Mouse (Mus musculus): ENCODE measurements around the gene Zfp598. TPM values are rescaled to one million over a fixed set of nuclear protein-coding genes. Genes with fewer than 3 reads are reported as not detected.
A peak's percentile ranks its signal among the peaks of the same experiment; 100 is the strongest.

Gene Zfp598
- polyA plus RNA-seq, 1 experiment, result not detected

DNA sequence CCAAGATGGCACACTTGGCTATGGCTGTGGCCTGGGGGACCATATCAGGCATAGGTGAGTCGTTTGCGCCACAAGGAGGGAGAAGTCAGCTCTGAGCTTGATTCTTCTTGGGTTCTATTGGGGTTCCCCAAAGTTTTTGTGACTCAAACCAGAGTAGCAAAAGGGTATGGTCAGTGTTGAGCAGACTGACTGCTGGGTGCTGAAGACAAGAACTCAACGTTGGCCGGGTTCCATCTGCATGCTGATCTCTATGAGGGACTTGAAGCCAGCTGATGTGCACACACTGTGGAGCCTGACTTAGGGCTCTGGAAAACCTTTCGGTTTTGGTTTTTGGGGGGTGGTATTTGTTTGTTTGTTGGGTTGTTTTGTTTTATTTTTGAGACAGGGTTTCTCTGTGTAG is 33.8 kb upstream of the Zfp598 start:
- peak overlapping the region; percentile 86 for H3K27ac ChIP-seq (ENCODE audit: insufficient read depth, low read depth, low read length)
- WGBS, result 91% methylated on average over 5 of the region's 5 CpGs
- TF ChIP-seq CTCF (IDR thresholded peaks at IDR 0.05; ENCODE audit: insufficient read depth, low read depth, low read length) (no peak), POLR2A (IDR thresholded peaks at IDR 0.05; ENCODE audit: insufficient read depth, low read depth, low read length) (no peak)
- no peak overlapping the region for H3K4me3 ChIP-seq (ENCODE audit: insufficient read depth, low read depth, low read length)
- peaks cover 59% of the 10 kb centered on the region for H3K4me1 ChIP-seq (ENCODE audit: control insufficient read depth, insufficient read depth, low read length)

DNA sequence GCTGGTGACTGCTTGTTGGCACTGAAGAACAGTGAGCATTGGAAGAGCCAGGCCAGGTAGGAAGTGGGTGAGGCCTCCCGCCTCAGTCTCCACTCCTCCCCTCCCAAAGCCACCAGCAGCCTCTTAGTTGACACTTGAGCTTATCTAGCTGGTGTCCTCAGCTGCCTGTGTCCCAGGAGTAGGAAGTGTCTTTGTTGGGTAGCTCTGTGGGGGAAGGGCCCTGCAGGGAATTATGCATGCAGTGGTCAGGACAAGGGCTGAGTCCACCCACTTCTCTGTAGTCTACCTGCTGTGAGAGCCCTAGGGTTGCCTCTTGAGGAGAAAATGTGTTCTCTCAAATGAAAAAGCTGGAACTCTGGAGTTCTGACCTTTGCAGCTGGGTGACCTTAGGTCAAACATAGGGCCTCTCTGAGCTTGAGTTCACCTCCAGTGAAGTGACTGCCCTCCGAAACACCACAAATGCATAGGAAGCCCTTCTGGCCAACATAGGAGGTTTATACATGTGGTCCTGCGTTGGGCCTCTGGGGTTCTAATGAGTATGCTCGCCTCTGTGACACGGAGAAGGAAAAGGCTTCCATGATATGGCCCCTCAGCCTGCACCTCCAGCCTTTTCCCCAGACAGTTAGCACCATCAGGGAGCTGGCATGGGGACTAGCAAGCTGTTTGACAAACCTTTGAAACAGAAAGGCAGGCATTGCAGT is 32.6 kb upstream of the Zfp598 start:
- WGBS, result 75% methylated on average over 5 of the region's 5 CpGs
- Histone ChIP-seq H3K4me1 (ENCODE audit: control insufficient read depth, insufficient read depth, low read length) (peaks cover 57% of the 10 kb centered on the region), H3K4me3 (ENCODE audit: insufficient read depth, low read depth, low read length) (no peak overlapping the region), H3K27ac (ENCODE audit: insufficient read depth, low read depth, low read length) (no peak overlapping the region)
- TF ChIP-seq CTCF (IDR thresholded peaks at IDR 0.05; ENCODE audit: insufficient read depth, low read depth, low read length), result no peak
- TF ChIP-seq POLR2A (IDR thresholded peaks at IDR 0.05; ENCODE audit: insufficient read depth, low read depth, low read length), result no peak

DNA sequence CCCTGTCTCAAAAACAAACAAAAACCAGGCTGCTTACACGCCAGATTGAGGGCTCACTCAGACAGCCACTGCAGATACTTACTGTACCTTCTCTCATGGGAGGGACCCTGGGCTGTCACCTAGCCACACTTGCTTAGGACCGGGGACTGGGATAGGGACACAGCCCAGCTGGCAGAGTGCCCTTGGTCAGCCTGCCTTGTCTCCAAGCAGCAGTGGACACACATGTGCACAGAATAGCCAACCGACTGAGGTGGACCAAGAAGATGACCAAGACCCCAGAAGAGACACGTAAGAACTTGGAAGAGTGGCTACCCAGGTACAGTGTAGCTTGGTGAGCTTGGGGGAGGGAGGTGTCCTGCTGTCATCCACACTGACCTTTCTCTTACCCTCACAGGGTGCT is 31.3 kb upstream of the Zfp598 start:
- H3K4me1 ChIP-seq (ENCODE audit: control insufficient read depth, insufficient read depth, low read length), result peaks cover 59% of the 10 kb centered on the region
- no peak overlapping the region for H3K4me3 ChIP-seq (ENCODE audit: insufficient read depth, low read depth, low read length)
- TF ChIP-seq POLR2A (IDR thresholded peaks at IDR 0.05; ENCODE audit: insufficient read depth, low read depth, low read length) (no peak), CTCF (IDR thresholded peaks at IDR 0.05; ENCODE audit: insufficient read depth, low read depth, low read length) (no peak)
- no peak overlapping the region for H3K27ac ChIP-seq (ENCODE audit: insufficient read depth, low read depth, low read length)
- 81% methylated on average over 4 of the region's 4 CpGs for WGBS

- WGBS, result 52% methylated on average over 9 of the region's 9 CpGs
Observed at GRCm38 (mm10) chr17:24638840-24639239, 30.6 kb upstream of the Zfp598 start.

GRCm38 (mm10) chr17:24639571-24639988 is 29.9 kb upstream of the Zfp598 start:
- Histone ChIP-seq H3K27ac (ENCODE audit: insufficient read depth, low read depth, low read length) (peak overlapping the region; percentile 27; the same call in 1 of the 2 replicates), H3K4me3 (ENCODE audit: insufficient read depth, low read depth, low read length) (no peak overlapping the region), H3K4me1 (ENCODE audit: control insufficient read depth, insufficient read depth, low read length) (peaks cover 66% of the 10 kb centered on the region)
- WGBS, result 60% methylated on average over 5 of the region's 5 CpGs
- TF ChIP-seq POLR2A (IDR thresholded peaks at IDR 0.05; ENCODE audit: insufficient read depth, low read depth, low read length), result no peak
- no peak for TF ChIP-seq CTCF (IDR thresholded peaks at IDR 0.05; ENCODE audit: insufficient read depth, low read depth, low read length)

More at GRCm38 (mm10) chr17:24638840-24639239, 30.6 kb upstream of the Zfp598 start:
- Histone ChIP-seq H3K4me1 (ENCODE audit: control insufficient read depth, insufficient read depth, low read length) (peaks cover 62% of the 10 kb centered on the region), H3K4me3 (ENCODE audit: insufficient read depth, low read depth, low read length) (no peak overlapping the region), H3K27ac (ENCODE audit: insufficient read depth, low read depth, low read length) (peak overlapping the region; percentile 27)
- no peak for TF ChIP-seq CTCF (IDR thresholded peaks at IDR 0.05; ENCODE audit: insufficient read depth, low read depth, low read length)
- 0 out of 2 replicates have a peak, but pooled peaks have one; percentile 16 for TF ChIP-seq POLR2A (IDR thresholded peaks at IDR 0.05; ENCODE audit: insufficient read depth, low read depth, low read length)

DNA sequence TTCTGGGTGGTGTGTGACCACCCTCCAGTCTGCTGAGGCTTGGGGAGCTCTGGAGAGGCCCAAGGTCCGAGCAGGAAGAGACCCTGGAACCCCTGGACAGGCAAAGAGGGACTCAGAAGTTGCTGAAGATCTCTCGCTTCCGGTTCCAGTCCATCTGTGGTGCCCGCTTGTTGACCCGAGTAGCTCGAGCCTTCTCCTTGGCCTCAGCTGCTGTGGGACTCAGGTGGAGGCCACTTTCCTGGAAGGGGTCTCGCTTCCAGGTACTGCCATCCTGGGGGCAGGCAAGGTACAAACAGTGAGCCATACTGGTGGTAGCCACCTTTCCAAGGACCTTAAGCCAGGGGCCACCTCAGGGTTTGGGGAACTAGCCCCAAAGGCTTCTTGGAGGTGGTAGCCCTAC is 29.4 kb upstream of the Zfp598 start:
- no peak overlapping the region for H3K4me3 ChIP-seq (ENCODE audit: insufficient read depth, low read depth, low read length)
- no peak for TF ChIP-seq CTCF (IDR thresholded peaks at IDR 0.05; ENCODE audit: insufficient read depth, low read depth, low read length)
- WGBS, result 87% methylated on average over 7 of the region's 7 CpGs
- no peak overlapping the region for H3K27ac ChIP-seq (ENCODE audit: insufficient read depth, low read depth, low read length)
- H3K4me1 ChIP-seq (ENCODE audit: control insufficient read depth, insufficient read depth, low read length), result peaks cover 67% of the 10 kb centered on the region

GRCm38 (mm10) chr17:24640581-24640980 is 28.9 kb upstream of the Zfp598 start:
- WGBS, result 95% methylated on average over 15 of the region's 15 CpGs
- no peak overlapping the region for H3K27ac ChIP-seq (ENCODE audit: insufficient read depth, low read depth, low read length)
- TF ChIP-seq POLR2A (IDR thresholded peaks at IDR 0.05; ENCODE audit: insufficient read depth, low read depth, low read length) (no peak), CTCF (IDR thresholded peaks at IDR 0.05; ENCODE audit: insufficient read depth, low read depth, low read length) (no peak)
- peaks cover 67% of the 10 kb centered on the region for H3K4me1 ChIP-seq (ENCODE audit: control insufficient read depth, insufficient read depth, low read length)
- H3K4me3 ChIP-seq (ENCODE audit: insufficient read depth, low read depth, low read length), result no peak overlapping the region

DNA sequence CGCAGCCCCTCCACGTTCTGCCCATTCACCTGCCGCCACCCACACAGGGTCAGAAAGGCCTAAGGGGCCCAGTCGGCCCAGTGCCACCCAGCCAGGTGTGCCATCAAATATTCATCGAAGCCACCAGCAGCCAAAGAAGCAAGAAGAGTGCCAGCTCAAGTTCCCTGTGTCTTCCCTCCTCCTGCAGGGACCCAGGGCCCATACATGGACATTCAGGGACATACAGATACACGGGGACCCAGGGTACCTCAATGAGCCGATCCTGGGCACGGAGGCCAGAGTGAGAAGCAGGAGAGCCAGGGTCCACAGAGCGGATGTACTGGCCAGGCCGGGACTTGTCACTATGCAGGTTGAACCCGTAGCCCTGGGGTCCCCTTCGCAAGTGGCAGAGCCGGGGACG is 27.5 kb upstream of the Zfp598 start:
- 94% methylated on average over 14 of the region's 14 CpGs for WGBS
- TF ChIP-seq CTCF (IDR thresholded peaks at IDR 0.05; ENCODE audit: insufficient read depth, low read depth, low read length) (no peak), POLR2A (IDR thresholded peaks at IDR 0.05; ENCODE audit: insufficient read depth, low read depth, low read length) (no peak)
- peaks cover 69% of the 10 kb centered on the region for H3K4me1 ChIP-seq (ENCODE audit: control insufficient read depth, insufficient read depth, low read length)
- H3K27ac ChIP-seq (ENCODE audit: insufficient read depth, low read depth, low read length), result no peak overlapping the region
- H3K4me3 ChIP-seq (ENCODE audit: insufficient read depth, low read depth, low read length), result no peak overlapping the region

DNA sequence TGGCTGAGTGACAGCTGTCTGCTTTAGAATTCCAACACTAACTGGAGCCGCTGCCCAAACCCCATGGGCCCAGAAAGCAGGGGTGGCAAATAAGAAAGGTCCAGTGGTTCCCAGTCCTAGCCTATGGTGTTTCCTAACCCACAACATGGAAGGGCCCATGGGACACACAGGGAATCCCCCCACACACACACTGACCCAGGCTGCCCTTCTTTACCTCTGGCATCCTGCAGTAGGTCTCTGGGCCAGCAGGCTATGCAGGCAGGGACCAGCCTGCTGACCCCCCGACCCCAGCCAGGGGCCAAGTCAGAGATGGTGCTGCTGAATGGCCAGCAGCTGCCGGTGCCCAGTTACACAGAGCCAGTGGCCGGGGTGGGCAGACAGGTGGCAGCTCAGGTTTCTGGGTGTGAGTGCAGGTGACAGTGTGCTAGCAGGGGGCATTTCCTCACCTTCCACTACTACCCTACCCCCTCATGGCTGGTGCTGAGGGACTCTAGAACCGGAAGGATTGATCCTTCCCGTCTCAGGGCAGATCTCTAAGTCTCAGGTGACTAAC is 26.6 kb upstream of the Zfp598 start:
- H3K27ac ChIP-seq (ENCODE audit: insufficient read depth, low read depth, low read length), result no peak overlapping the region
- H3K4me1 ChIP-seq (ENCODE audit: control insufficient read depth, insufficient read depth, low read length), result peaks cover 72% of the 10 kb centered on the region
- H3K4me3 ChIP-seq (ENCODE audit: insufficient read depth, low read depth, low read length), result no peak overlapping the region
- TF ChIP-seq CTCF (IDR thresholded peaks at IDR 0.05; ENCODE audit: insufficient read depth, low read depth, low read length), result no peak
- no peak for TF ChIP-seq POLR2A (IDR thresholded peaks at IDR 0.05; ENCODE audit: insufficient read depth, low read depth, low read length)
- WGBS, result 82% methylated on average over 6 of the region's 6 CpGs

Data from olfactory bulb, adult 2 months (tissue).